Mouse (Mus musculus) central nervous system, embryonic 11.5 days (tissue): Measurements from ENCODE around the gene Proser2. TPM values are rescaled to one million over a fixed set of nuclear protein-coding genes. Genes with fewer than 3 reads are reported as not detected.

Experiments
- polyA plus RNA-seq: library from polyadenylated mRNA; depleted of rRNA; stranded (reverse); fragments of >200 nt; gene quantifications from 2 replicates; pipeline ENCODE4 v1.2.3, GENCODE M21; 2012; rRNA removed

The Proser2 gene
- 1.9 and 2.6 TPM in 2 replicates for polyA plus RNA-seq

GRCm38 (mm10) chr2:6129555-6130355, at the start of gene Proser2:
Gene Proser2, minus strand, starts transcription at chr2:6130211.

Other genes starting within 250 kb of the Proser2 start
- gene Sec61a2, start 234.8 kb downstream of the Proser2 start, polyA plus RNA-seq, result 84.1 and 160 TPM in 2 replicates
- 8.7 and 12.4 TPM in 2 replicates for gene Dhtkd1, start 187.4 kb downstream of the Proser2 start, polyA plus RNA-seq
- gene Upf2, start 178.7 kb downstream of the Proser2 start, polyA plus RNA-seq, result 26.4 and 30.1 TPM in 2 replicates
- gene Echdc3, start 82.8 kb upstream of the Proser2 start, polyA plus RNA-seq, result 2.3 and 2.5 TPM in 2 replicates
- gene Usp6nl, start 192.5 kb upstream of the Proser2 start, polyA plus RNA-seq, result 15.6 and 18.9 TPM in 2 replicates